ENCODE assay signal across 8 mouse cellular contexts in the genomic region with DNA sequence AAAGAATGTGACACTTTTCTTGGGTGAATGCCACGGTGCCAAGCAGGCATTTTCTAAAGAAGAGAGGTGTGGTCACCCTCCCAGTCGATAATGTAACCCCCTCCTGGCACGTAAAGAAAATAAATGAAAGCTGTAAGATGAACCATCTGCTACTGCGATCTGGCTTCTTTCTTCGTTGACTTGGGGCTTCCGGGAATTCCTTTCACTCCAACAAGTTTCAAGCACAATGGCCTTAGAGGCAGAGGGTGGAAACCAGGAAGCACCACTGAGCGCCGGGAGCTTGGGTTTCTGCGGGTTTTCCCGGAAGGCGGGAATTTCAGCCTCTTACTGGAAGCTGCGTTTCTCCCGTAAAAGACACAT.
DNase-seq lines count a peak whose midpoint lies in the region; ATAC-seq and TF ChIP-seq lines count a peak whose summit lies in the region.

No protein-coding gene starts in this region.

- ATAC-seq in hindbrain, embryonic 12.5 days (ENCODE audit: low FRiP score) = peak; percentile 42; the same call in 1 of the 2 replicates
- no peak for ATAC-seq in liver, embryonic 15.5 days (ENCODE audit: insufficient read depth)
- ATAC-seq in megakaryocyte-erythroid progenitor cell, adult 5-6 weeks (replicated peaks; ENCODE audit: low FRiP score, low TSS enrichment, poor library complexity, severe bottlenecking) = no peak

- H3K27me3 ChIP-seq in embryonic facial prominence, embryonic 10.5 days (replicated peaks; ENCODE audit: low read depth, poor library complexity, severe bottlenecking) = peaks cover 12% of the 10 kb centered on the region; the same call in 1 of the 2 replicates
- H3K27me3 ChIP-seq in hindbrain, embryonic 12.5 days = no peaks in the 10 kb centered on the region
- no peaks in the 10 kb centered on the region for H3K27me3 ChIP-seq in liver, embryonic 15.5 days

- peaks cover 0 to 4% of the 10 kb centered on the region in 2 experiments; a peak in 1 of 4 replicates for H3K4me1 ChIP-seq in ES-E14 (ENCODE audit: control insufficient read depth in 2 of 2, insufficient read depth in 2 of 2, low read length in 2 of 2, poor library complexity in 1 of 2)
- H3K4me1 ChIP-seq in embryonic facial prominence, embryonic 10.5 days = peaks cover 14% of the 10 kb centered on the region
- H3K4me1 ChIP-seq in hindbrain, embryonic 12.5 days = peaks cover 10% of the 10 kb centered on the region
- H3K4me1 ChIP-seq in liver, embryonic 15.5 days (replicated peaks) = no peaks in the 10 kb centered on the region

- H3K9me3 ChIP-seq in ES-E14 (ENCODE audit: control insufficient read depth, insufficient read depth, low read depth, low read length) = no peaks in the 10 kb centered on the region
- no peaks in the 10 kb centered on the region for H3K9me3 ChIP-seq in embryonic facial prominence, embryonic 10.5 days
- no peaks in the 10 kb centered on the region for H3K9me3 ChIP-seq in hindbrain, embryonic 12.5 days (replicated peaks)
- no peaks in the 10 kb centered on the region for H3K9me3 ChIP-seq in liver, embryonic 15.5 days (replicated peaks)

- H3K27ac ChIP-seq in ES-E14 (ENCODE audit: insufficient read depth, low read depth, low read length, poor library complexity, severe bottlenecking) = peak overlapping the region; percentile 36; the same call in 1 of the 2 replicates
- H3K27ac ChIP-seq in embryonic facial prominence, embryonic 10.5 days (replicated peaks) = peak overlapping the region; percentile 40; the same call in 1 of the 2 replicates
- H3K27ac ChIP-seq in hindbrain, embryonic 12.5 days = no peak overlapping the region
- H3K27ac ChIP-seq in liver, embryonic 15.5 days (replicated peaks) = no peak overlapping the region

- no peak overlapping the region for H3K9ac ChIP-seq in ES-E14 (ENCODE audit: insufficient read depth, low read depth, low read length, poor library complexity, severe bottlenecking)
- H3K9ac ChIP-seq in hindbrain, embryonic 12.5 days = no peak overlapping the region
- H3K9ac ChIP-seq in liver, embryonic 15.5 days = no peak overlapping the region

- 10% methylated on average over 13 of the region's 13 CpGs for WGBS in embryonic facial prominence, embryonic 10.5 days
- WGBS in hindbrain, embryonic 12.5 days = 2% methylated on average over 13 of the region's 13 CpGs
- 8% methylated on average over 13 of the region's 13 CpGs for WGBS in liver, embryonic 15.5 days (ENCODE audit: insufficient replicate concordance)

- in situ Hi-C loops in ES-E14 (cut with MboI; ENCODE audit: low sequenced_read_pairs in 2 of 2, unreplicated experiment in 2 of 2) = no loop called here

- peak overlapping the region; percentile 36 for H3K4me2 ChIP-seq in hindbrain, embryonic 12.5 days (replicated peaks)
- peak overlapping the region; percentile 4; the same call in 1 of the 2 replicates for H3K4me2 ChIP-seq in liver, embryonic 15.5 days

- 0 out of 4 replicates have a peak overlapping the region, but pooled peaks of 1 of the 2 experiments have one; percentile 16 for H3K4me3 ChIP-seq in ES-E14 (ENCODE audit: insufficient read depth in 1 of 2, low read depth in 1 of 2, low read length in 2 of 2, poor library complexity in 1 of 2, severe bottlenecking in 1 of 2)
- H3K4me3 ChIP-seq in embryonic facial prominence, embryonic 10.5 days = peak overlapping the region; percentile 35; the same call in 1 of the 2 replicates
- no peak overlapping the region for H3K4me3 ChIP-seq in hindbrain, embryonic 12.5 days
- no peak overlapping the region for H3K4me3 ChIP-seq in liver, embryonic 15.5 days (replicated peaks)

- DNase-seq in ES-E14 (ENCODE audit: low read depth, low spot score) (peak; percentile 40), adipocyte (ENCODE audit: low spot score) (no peak)
- DNase-seq in embryonic facial prominence, embryonic 10.5 days (ENCODE audit: low spot score) = peak; percentile 59
- DNase-seq in retina, embryonic 14.5 days (ENCODE audit: low spot score) = peak; percentile 42
- no peak for DNase-seq in urinary bladder, postnatal 36 days (ENCODE audit: low spot score in 2 of 2)

- no peaks in the 10 kb centered on the region for H3K36me3 ChIP-seq in ES-E14 (ENCODE audit: control insufficient read depth, insufficient read depth, low read length, poor library complexity, severe bottlenecking)
- no peaks in the 10 kb centered on the region for H3K36me3 ChIP-seq in embryonic facial prominence, embryonic 10.5 days (replicated peaks)
- H3K36me3 ChIP-seq in hindbrain, embryonic 12.5 days = no peaks in the 10 kb centered on the region
- no peaks in the 10 kb centered on the region for H3K36me3 ChIP-seq in liver, embryonic 15.5 days (replicated peaks)

TF ChIP-seq in ES-E14, 5 proteins besides CTCF, POLR2A, EP300 and RAD21:
- no peak for TF ChIP-seq ZC3H11A (IDR thresholded peaks at IDR 0.05; ENCODE audit: borderline replicate concordance, low read depth, low read length)
- 0 out of 2 replicates have a peak, but pooled peaks have one; percentile 13 for TF ChIP-seq CHD2 (IDR thresholded peaks at IDR 0.05; ENCODE audit: low read depth, low read length)
- TF ChIP-seq HCFC1 (IDR thresholded peaks at IDR 0.05; ENCODE audit: borderline replicate concordance, insufficient read depth, low read length) = no peak
- no peak; the same call in 1 of the 2 replicates for TF ChIP-seq ZNF384 (IDR thresholded peaks at IDR 0.05; ENCODE audit: low read depth, low read length)
- TF ChIP-seq MAFK (IDR thresholded peaks at IDR 0.05; ENCODE audit: insufficient read depth, low read depth, low read length) = no peak

Comparison
In these comparisons a context has a peak if more than half of its experiments do, and no peak if none do; other contexts are left out.
1. DNase-seq: peak in ES-E14 (single experiment), embryonic facial prominence, embryonic 10.5 days (single experiment) and retina, embryonic 14.5 days (single experiment); none in adipocyte (single experiment) and urinary bladder, postnatal 36 days (0 of 2).
2. H3K27ac ChIP-seq: peak in ES-E14 (single experiment) and embryonic facial prominence, embryonic 10.5 days (single experiment); none in hindbrain, embryonic 12.5 days (single experiment) and liver, embryonic 15.5 days (single experiment).